Mouse (Mus musculus) G1E (cell line): ENCODE measurements around the gene Pygo2.

ENCODE experiments used
- CTCF ChIP-seq: IDR thresholded peaks from 2 replicates; pipeline ENCODE4 v1.5.1; 2012; ENCODE audit warnings: low read depth, low read length, inconsistent platforms, mixed read lengths
- GATA2 ChIP-seq: IDR thresholded peaks from 2 replicates; pipeline ENCODE4 v1.6.1; 2012; ENCODE audit warnings: low read depth, low read length, inconsistent platforms, borderline replicate concordance

GRCm38 (mm10) chr3:89393605-89394004 is 36.4 kb upstream of the Pygo2 start:
- TF ChIP-seq CTCF (no peak), GATA2 (no peak)
